Mouse (Mus musculus) brown adipose tissue, adult 24 weeks (tissue): ENCODE results near the gene Elp5. TPM values are rescaled to one million over a fixed set of nuclear protein-coding genes. Genes with fewer than 3 reads are reported as not detected.
A peak's percentile ranks its signal among the peaks of the same experiment; 100 is the strongest.
"Not testable (repeated sequence)": the region's sequence is repeated elsewhere in the genome, so short reads cannot be mapped to it uniquely, and the experiment has no call there.

ENCODE experiments used
- H3K27ac ChIP-seq: fragments of 200-500 bp; replicated peaks from 2 replicates; pipeline ENCODE4 v1.5.1; 2012; ENCODE audit warnings: low read depth, mild to moderate bottlenecking, low read length
- H3K4me1 ChIP-seq: fragments of 200-500 bp; 2 replicates; pipeline ENCODE4 v1.6.1; 2012; ENCODE audit warnings: low read length, mixed read lengths; ENCODE audit not compliant: control insufficient read depth, insufficient read depth, insufficient read length
- H3K4me3 ChIP-seq: fragments of 200-500 bp; 2 replicates; pipeline ENCODE4 v1.5.1; 2012; ENCODE audit warnings: low read depth, mild to moderate bottlenecking, low read length, moderate library complexity; ENCODE audit not compliant: insufficient read depth
- polyA plus RNA-seq: library from polyadenylated mRNA; stranded (reverse); fragments of >200 nt; gene quantifications from 2 replicates; pipeline ENCODE4 v1.2.4, GENCODE M21; 2012; ENCODE audit not compliant: missing spikeins, insufficient read depth, insufficient read length

Elp5 gene
- polyA plus RNA-seq, 1 experiment = 66.7 TPM

DNA sequence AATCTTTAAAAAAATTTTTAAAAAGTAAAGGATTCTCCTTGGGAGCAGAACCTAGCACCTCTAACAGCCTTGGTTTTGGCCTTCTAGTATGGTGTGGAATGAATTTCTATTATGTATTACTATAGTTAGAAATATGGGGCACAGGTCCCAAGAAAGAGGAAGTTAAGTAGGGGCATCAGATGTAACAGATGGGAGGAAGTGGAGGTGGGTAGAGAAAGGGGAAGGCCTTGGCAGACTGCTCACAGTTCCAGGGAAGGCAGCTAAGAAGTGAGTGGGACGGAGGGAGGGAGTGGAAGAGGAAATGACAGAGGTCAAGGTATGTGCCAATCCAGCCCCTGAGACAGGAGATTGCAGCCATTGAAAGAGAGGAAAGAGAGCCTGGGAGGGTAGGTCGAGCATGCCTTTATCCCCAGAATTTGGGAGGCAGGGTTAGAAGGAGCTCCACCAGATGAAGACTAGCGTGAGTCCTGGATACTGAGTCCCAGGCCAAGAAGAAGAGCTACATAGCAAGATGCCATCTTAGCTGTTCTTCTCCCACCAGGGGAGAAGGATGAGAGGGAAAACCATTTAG lies 51.3 kb downstream of the Elp5 start:
- Histone ChIP-seq H3K27ac (no peak overlapping the region; the same call in 1 of the 2 replicates), H3K4me3 (no peak overlapping the region), H3K4me1 (no peaks in the 10 kb centered on the region)

DNA sequence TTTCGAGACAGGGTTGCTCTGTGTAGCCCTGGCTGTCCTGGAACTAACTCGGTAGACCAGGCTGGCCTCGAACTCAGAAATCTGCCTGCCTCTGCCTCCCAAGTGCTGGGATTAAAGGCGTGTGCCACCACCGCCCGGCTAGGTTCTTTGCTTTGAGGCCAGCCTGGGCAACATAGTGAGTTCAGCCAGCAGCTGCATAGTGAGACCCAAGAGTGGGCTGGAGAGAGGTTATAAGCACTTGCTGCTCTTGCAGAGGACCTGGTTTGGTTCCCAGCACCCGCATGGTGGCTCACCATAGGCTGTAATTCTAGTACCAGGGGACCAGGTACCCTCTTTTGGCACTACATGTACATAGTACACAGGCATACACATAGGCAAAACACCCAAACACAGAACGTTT lies 52.1 kb downstream of the Elp5 start:
- not testable (repeated sequence) for H3K4me1 ChIP-seq, H3K4me3 ChIP-seq, H3K27ac ChIP-seq

DNA sequence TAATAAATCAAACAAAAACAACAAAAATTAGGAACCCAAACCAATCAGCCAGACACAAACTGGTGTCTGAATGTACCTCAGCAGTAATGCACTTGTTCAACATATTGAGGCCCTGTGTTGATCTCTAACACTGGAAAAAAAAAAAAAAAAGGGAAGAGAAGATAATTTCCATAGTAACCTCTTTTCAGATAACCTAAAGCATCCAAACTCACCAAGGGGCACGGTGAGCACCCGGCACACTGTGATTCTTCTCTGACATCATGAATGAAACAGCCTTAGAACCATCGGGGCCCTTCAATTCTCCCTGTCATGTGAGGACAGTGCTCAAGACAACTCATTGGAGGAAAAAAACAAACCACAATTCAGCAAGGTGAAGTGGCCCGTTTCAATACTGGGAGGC lies 52.6 kb downstream of the Elp5 start:
- no peak overlapping the region for H3K4me3 ChIP-seq
- H3K4me1 ChIP-seq = no peaks in the 10 kb centered on the region
- no peak overlapping the region; the same call in 1 of the 2 replicates for H3K27ac ChIP-seq

DNA sequence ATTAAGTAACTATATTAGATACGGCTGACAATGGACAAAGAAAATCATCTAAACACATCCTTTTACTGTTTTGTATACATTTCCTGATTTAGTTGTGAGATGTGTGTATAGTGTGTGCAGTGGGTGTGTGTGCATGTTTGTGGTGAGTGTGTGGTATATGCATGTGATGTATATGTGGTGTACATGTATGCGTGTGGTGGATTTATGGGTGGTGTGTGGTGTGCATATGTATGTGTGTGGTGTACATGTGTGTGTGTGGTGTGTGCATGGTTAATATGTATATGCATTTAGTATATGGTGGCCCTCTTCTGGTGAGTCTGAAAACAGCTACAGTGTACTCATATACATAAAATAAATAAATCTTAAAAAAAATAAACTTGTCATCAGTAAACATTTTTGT lies 54.8 kb downstream of the Elp5 start:
- Histone ChIP-seq H3K27ac (no peak overlapping the region), H3K4me1 (peaks cover under 1% of the 10 kb centered on the region), H3K4me3 (no peak overlapping the region)

DNA sequence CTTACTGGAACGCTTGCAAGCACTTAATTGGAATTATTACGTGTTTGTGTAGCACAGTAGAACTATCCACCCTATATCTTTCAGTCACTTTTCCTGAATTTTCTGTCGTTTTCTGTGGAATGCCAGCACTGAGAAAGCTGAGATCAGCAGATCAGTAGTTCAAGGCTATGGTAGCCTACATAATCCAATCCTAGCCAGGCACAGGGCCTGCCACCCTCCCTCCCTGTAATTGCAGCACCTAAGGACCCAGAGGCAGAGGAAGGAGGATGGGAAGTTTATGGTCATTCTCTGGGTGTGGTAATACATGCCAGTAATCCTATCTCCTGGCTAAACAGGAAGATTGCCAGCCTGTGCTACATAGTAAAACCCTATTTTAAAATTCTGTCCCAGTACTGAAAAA lies 59.5 kb downstream of the Elp5 start:
- no peak overlapping the region for H3K4me3 ChIP-seq
- H3K27ac ChIP-seq = no peak overlapping the region; the same call in 1 of the 2 replicates
- H3K4me1 ChIP-seq = peaks cover 3% of the 10 kb centered on the region

DNA sequence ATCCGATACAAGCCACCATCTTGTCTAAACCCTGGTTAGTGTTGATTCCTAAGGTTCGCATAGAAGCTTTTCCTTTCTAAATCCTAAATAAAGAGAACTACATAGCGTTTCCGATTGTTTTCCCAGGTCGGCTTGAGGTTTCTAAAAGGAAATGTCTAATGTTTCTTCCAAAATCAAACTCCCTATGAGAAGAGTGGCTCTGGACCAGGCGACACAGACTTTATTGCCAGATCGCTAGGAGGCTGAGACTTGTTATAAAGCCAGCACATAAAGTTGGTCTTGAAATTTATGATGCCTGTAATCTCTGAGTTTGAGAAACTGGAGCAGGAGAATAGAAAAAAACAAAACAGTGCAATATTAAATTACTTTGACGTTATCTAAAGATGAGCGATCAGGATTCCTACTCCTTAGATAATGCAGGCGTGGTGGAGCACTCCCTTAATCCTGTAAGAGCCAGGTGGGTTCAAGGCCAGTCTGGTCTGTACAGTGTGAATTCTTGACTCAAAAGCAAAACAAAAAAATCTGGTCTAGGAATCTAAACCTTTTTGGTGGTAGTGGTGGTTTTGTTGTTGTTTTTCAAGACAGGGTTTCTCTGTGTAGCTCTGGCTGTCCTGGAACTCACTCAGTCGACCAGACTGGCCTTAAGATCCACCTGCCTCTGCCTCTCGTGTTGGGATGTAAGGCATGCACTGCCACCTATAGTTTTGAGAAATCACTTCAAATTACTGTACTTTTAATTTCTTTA lies 60.1 kb downstream of the Elp5 start:
- Histone ChIP-seq H3K4me3 (peak overlapping the region; percentile 65), H3K4me1 (peaks cover 3% of the 10 kb centered on the region), H3K27ac (peak overlapping the region; percentile 91)

DNA sequence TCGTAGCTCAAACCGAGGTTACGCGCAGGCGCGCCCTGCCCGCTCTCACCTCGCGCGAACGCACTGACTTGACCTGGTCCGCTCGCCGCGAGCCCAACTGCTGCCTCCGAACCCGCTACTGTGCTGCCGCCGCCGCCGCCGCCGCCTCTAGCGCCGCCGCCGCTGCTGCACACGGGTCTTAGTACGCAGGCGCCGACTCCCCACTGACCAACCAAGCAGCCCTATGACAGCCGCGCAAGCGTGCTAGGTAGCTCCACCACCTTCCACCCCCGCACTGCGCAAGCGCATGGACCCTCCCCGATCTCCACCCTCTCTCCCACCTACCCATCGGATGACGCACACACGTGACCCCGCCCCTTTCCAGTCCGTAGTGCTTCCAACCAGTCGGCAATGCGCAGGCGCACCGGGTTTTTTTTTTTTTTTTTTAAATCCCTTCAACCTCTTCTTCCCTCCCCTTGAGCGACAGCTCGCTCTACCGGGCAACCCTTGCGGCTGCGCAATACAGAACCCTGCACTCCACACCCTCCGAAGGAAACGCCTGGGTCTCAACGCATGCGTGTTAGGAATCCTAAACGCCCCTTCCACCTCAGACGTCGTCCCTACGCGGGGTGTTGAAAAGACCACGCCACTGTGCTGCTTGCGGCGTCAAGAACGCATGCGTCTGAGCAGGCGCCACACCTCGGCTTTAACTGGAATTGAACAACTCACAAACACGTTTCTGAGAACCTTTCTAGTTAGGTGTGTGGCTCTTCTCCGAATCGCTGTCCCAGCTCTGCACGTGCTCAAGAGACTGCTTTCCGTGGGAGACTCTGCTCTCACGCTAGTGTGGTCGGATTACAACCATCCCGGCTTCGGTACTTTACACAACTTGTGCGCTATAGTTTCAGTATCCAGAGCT lies 61.0 kb downstream of the Elp5 start, which contains the start of gene Eif5a:
TSS of gene Eif5a (minus strand) at position 845 of the 898 bp plus-strand sequence.
- Histone ChIP-seq H3K27ac (peak within 1 kb of the TSS; percentile 91), H3K4me3 (peak within 1 kb of the TSS; percentile 72), H3K4me1 (peaks cover 3% of the 10 kb centered on the region)

DNA sequence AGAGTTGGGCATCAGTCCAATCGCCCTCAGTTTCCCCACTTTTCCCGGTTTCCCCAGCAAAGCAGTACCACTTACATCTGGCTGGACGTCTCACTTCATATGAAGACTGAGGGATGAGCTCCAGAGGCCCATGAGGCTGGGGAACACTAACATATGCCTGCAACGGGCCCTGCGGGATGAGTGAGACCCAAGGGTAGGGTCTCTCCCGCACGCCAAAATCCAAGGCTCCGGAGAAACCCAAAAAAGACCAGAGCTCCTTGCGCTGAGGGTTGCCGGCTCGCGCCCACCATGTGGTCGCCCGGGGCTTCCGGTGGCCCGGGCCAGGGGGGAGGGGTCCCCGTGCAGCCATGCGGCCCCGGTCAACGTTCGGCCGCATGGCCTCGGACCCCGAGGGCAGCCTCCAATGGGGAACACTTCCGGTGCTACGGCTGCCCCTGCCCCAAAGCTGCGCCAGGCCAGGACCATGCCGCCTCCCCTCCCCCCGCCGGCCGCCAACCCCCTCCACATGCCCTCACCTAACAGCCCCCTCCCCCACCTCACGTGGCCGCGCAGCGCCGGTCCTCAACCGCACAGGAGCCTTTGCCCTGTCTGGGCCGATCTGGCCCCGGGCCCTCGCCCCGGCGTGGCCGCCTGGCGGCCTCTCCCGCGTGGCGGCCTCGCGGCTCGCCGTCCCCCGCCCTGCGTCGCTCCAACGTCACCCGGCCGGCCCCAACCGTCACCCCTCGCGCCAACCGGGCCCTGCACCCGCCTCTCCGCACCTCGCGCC lies 61.9 kb downstream of the Elp5 start:
- H3K4me1 ChIP-seq = peaks cover 3% of the 10 kb centered on the region
- peak overlapping the region; percentile 72 for H3K4me3 ChIP-seq
- peak overlapping the region; percentile 83 for H3K27ac ChIP-seq

DNA sequence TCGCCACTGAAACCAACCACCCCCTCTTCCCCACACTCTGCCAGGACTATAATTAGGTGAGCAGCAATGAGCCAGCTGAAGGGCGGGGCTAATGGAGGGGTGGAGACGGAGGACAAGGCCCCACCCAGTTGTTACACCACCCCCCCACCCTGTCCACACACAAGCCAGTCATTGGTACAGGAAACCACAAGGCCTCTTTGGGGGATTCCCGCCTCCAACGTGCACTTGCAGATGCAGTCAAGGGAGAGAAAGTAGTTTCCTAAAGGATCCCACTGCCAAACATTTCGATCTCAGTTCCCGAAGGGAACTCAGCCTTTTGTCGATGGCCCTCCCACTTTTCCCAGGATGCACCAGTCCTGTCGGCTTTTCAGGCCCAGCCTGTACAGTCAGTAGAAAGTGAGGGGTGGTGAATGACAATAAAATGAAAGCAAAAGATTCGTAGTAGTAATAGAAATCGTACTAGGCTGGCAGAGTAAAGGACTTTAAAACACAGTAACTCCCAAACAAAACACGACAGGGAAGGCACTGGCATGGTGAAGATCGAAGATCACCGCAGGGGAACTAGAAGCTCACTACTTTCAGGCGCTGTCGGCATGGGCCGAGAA lies 62.6 kb downstream of the Elp5 start:
- Histone ChIP-seq H3K4me1 (peaks cover 3% of the 10 kb centered on the region), H3K4me3 (peak overlapping the region; percentile 72), H3K27ac (peak overlapping the region; percentile 83)

DNA sequence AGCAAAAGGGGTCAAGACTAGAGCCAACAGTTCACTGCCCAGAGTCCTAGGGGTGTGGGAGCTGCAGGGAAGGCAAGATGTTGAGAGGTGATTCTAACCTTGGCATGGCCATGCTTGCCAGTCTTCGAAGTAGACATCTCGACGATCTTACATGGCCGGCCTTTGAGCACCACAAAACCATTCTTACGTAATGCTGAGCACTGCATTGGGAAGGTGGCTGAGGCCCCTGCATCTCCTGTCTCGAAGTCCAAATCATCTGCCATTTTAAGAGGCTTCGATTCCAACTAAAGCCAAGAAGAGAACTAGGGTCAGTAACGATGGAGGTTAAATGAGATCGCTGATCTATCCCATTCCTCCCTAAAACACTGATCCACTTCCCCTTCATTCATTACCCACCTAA lies 63.3 kb downstream of the Elp5 start:
- Histone ChIP-seq H3K4me1 (peaks cover 3% of the 10 kb centered on the region), H3K27ac (no peak overlapping the region), H3K4me3 (peak overlapping the region; percentile 72)

Other genes starting within 250 kb of the Elp5 start
- 10.4 and 16.5 TPM in 2 replicates for gene Polr2a, start 223.9 kb downstream of the Elp5 start, polyA plus RNA-seq
- gene Slc35g3, start 220.5 kb downstream of the Elp5 start, polyA plus RNA-seq = not detected in 2 replicates
- 17.2 and 23.6 TPM in 2 replicates for gene Zbtb4, start 216.6 kb downstream of the Elp5 start, polyA plus RNA-seq
- gene Chrnb1, start 186.6 kb downstream of the Elp5 start, polyA plus RNA-seq = 1.7 and 2.4 TPM in 2 replicates
- gene Fgf11, start 180.7 kb downstream of the Elp5 start, polyA plus RNA-seq = 5.6 and 7.5 TPM in 2 replicates
- gene Tmem102, start 176.9 kb downstream of the Elp5 start, polyA plus RNA-seq = 1.2 TPM in 1 of 2 replicates, not detected in the other
- not detected in 2 replicates for gene Gm39566, start 167.2 kb downstream of the Elp5 start, polyA plus RNA-seq
- gene Spem2, start 164.1 kb downstream of the Elp5 start, polyA plus RNA-seq = not detected in 2 replicates
- gene Spem1, start 160.3 kb downstream of the Elp5 start, polyA plus RNA-seq = not detected in 2 replicates
- gene Nlgn2, start 144.7 kb downstream of the Elp5 start, polyA plus RNA-seq = 1.8 and 2.7 TPM in 2 replicates
- 206 and 248 TPM in 2 replicates for gene Tmem256, start 144.0 kb downstream of the Elp5 start, polyA plus RNA-seq
- 18.7 TPM in 2 replicates for gene Plscr3, start 136.1 kb downstream of the Elp5 start, polyA plus RNA-seq
- not detected in 2 replicates for gene Tnk1, start 123.8 kb downstream of the Elp5 start, polyA plus RNA-seq
- not detected in 2 replicates for gene Tmem95, start 104.5 kb downstream of the Elp5 start, polyA plus RNA-seq
- gene Kctd11, start 101.1 kb downstream of the Elp5 start, polyA plus RNA-seq = 2.5 and 3.3 TPM in 2 replicates
- not detected in 2 replicates for gene Acap1, start 87.0 kb downstream of the Elp5 start, polyA plus RNA-seq
- 3.2 TPM in 1 of 2 replicates, not detected in the other for gene 2810408A11Rik, start 81.5 kb downstream of the Elp5 start, polyA plus RNA-seq
- 16.9 and 18.4 TPM in 2 replicates for gene Neurl4, start 81.4 kb downstream of the Elp5 start, polyA plus RNA-seq
- gene Gps2, start 68.6 kb downstream of the Elp5 start, polyA plus RNA-seq = 23.6 and 24.3 TPM in 2 replicates
- 424 and 439 TPM in 2 replicates for gene Eif5a, start 60.6 kb downstream of the Elp5 start, polyA plus RNA-seq
- 37.9 and 76.4 TPM in 2 replicates for gene Ybx2, start 46.7 kb downstream of the Elp5 start, polyA plus RNA-seq
- gene Slc2a4, start 34.3 kb downstream of the Elp5 start, polyA plus RNA-seq = 466 and 489 TPM in 2 replicates
- not detected in 2 replicates for gene Cldn7, start 17.7 kb downstream of the Elp5 start, polyA plus RNA-seq
- gene Ctdnep1, start 1.4 kb downstream of the Elp5 start, polyA plus RNA-seq = 82.4 and 122 TPM in 2 replicates
- gene Gabarap, start 8.6 kb upstream of the Elp5 start, polyA plus RNA-seq = 576 and 663 TPM in 2 replicates
- 24.2 and 26.4 TPM in 2 replicates for gene Phf23, start 13.3 kb upstream of the Elp5 start, polyA plus RNA-seq
- 2.6 and 4.9 TPM in 2 replicates for gene Dvl2, start 18.1 kb upstream of the Elp5 start, polyA plus RNA-seq
- 1,981 and 2,287 TPM in 2 replicates for gene Acadvl, start 32.9 kb upstream of the Elp5 start, polyA plus RNA-seq
- gene Dlg4, start 34.4 kb upstream of the Elp5 start, polyA plus RNA-seq = 2.4 and 2.7 TPM in 2 replicates
- gene Asgr1, start 71.6 kb upstream of the Elp5 start, polyA plus RNA-seq = 0.87 TPM in 1 of 2 replicates, not detected in the other
- gene Asgr2, start 110.1 kb upstream of the Elp5 start, polyA plus RNA-seq = not detected in 2 replicates
- 13.1 and 16.8 TPM in 2 replicates for gene Mgl2, start 147.8 kb upstream of the Elp5 start, polyA plus RNA-seq
- 8.7 and 15.9 TPM in 2 replicates for gene Clec10a, start 173.7 kb upstream of the Elp5 start, polyA plus RNA-seq
- gene Slc16a11, start 230.2 kb upstream of the Elp5 start, polyA plus RNA-seq = not detected in 2 replicates
- gene Slc16a13, start 238.5 kb upstream of the Elp5 start, polyA plus RNA-seq = 0.67 and 2.2 TPM in 2 replicates
- gene Bcl6b, start 247.3 kb upstream of the Elp5 start, polyA plus RNA-seq = 7.0 and 13.4 TPM in 2 replicates